Mouse (Mus musculus): ENCODE data around the gene Krtap31-1.
"Not testable (repeated sequence)": the region's sequence is repeated elsewhere in the genome, so short reads cannot be mapped to it uniquely, and the experiment has no call there.

Gene Krtap31-1

DNA sequence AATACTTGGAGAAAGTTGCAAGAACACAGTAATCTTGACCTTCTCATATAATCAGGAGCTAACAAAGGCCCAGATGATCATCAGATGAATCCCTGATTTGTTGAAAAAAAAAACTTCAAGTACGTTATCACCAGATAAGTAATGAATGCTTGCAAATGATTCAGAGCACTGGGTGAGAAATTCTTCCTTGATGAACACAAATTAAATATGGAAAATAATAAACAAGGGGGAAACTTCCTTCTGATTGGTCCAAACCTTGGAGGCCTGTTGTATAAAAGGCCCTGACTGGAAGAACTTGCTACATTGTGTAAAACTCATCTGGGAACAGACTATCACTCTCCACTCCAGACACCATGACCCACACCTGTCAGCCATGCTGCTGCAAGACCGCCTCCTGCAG is at the start of gene Krtap31-1:
Krtap31-1 (plus strand) TSS at position 301 of the 400 bp plus-strand sequence.
- no peak for DNase-seq (ENCODE audit: extremely low spot score, low read depth, low spot score)

- DNase-seq (ENCODE audit: extremely low spot score, low read depth, low spot score): no peak
These were observed 49.0 kb upstream of the Krtap31-1 start for GRCm38 (mm10) chr11:99858761-99859160.

DNA sequence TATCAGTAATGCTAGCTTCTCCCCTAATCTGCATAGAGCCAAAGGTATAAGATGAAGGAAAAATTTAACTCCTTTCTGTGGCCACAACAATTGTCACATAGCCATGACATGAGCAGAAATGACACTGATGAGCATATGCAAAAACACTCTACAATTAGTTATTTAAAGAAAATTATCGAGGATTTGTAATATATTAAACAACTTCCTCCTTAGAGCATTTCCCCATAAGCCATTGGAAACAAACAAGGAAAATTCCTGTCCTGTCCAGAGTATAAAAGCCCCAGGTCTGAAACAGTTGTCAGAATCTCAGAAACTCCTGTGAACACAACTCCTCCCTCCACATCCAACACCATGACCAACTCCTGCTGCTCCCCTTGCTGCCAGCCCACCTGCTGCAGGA is 43.5 kb upstream of the Krtap31-1 start, which contains the start of gene Gm11559:
Gm11559 (plus strand) TSS at position 301 of the 400 bp plus-strand sequence.
- DNase-seq (ENCODE audit: extremely low spot score, low read depth, low spot score): not testable (repeated sequence)

DNA sequence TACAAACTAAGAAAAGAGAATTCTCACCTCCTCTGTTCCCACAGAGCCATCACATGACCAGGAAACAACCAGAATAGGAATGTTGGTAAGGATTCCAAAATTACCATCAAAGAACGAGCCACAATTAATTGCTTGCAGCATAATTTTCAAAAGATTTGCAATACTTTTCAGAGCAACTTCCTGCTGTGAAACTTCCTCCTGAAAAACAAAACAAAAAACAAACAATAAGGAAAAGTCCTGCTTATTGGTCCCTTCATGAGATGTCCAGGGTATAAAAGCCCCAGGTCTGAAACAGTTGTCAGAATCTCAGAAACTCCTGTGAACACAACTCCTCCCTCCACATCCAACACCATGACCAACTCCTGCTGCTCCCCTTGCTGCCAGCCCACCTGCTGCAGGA is 34.6 kb upstream of the Krtap31-1 start, which contains the start of gene Krtap9-1:
Krtap9-1 (plus strand) TSS at position 301 of the 400 bp plus-strand sequence.
- DNase-seq (ENCODE audit: extremely low spot score, low read depth, low spot score): not testable (repeated sequence)

DNA sequence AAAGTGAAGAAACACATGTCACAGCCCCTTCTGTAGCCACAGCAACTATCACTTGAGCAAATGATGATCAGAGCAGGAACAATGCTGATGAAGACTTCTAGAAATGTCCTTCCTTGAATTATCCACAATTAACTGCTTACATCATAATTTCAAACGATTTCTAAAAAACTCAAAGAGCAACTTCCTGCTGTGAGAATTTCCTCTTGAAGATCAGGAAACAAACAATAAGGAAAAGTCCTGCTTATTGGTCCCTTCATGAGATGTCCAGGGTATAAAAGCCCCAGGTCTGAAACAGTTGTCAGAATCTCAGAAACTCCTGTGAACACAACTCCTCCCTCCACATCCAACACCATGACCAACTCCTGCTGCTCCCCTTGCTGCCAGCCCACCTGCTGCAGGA is 28.8 kb upstream of the Krtap31-1 start, which contains the start of gene Gm11567:
Gm11567 (plus strand) TSS at position 301 of the 400 bp plus-strand sequence.
- DNase-seq (ENCODE audit: extremely low spot score, low read depth, low spot score): not testable (repeated sequence)

GRCm38 (mm10) chr11:99914451-99914850 is 6.7 kb downstream of the Krtap31-1 start, which contains the start of gene Gm11565:
Gene Gm11565 (plus strand): TSS chr11:99914751.
- no peak for DNase-seq (ENCODE audit: extremely low spot score, low read depth, low spot score)

DNA sequence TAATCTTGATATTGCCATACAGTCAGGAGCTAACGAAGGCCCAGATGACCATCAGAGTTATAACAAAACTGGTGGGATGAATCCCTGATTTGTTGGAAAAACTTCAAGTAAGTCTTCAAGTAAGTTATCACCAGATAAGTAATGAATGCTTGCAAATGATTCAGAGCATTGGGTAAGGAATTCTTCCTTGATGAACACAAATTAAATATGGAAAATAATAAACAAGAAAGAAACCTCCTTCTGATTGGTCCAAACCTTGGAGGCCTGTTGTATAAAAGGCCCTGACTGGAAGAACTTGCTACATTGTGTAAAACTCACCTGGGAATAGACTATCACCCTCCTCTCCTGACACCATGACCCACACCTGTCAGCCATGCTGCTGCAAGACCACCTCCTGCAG is 28.3 kb downstream of the Krtap31-1 start, which contains the start of gene Krtap31-2:
Krtap31-2 (plus strand) TSS at position 301 of the 400 bp plus-strand sequence.
- no peak for DNase-seq (ENCODE audit: extremely low spot score, low read depth, low spot score)

DNA sequence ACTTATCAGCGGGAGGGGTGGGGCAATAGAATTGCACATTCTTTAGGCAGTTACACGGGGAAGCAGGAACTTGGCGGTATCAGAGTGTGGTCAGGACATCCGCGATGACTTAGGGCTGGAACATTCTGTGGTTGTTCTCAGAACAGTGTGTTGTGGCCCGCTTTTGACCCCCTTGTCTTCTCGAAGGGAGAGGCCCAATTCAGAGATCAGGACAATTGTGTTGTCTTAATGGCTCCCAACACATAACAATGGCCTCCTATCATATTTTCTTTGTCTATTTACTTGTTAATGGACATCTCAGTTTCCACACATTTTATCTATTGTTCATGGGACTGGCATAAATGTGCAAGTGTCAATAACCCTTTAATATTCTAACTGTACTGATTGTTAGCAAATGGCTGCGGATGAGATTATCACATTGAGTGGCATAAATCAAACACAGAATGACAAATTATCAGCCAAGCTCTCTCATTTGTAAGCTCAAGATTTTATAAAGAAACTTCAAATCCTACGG is 30.1 kb downstream of the Krtap31-1 start:
- DNase-seq (ENCODE audit: extremely low spot score, low read depth, low spot score): no peak

- DNase-seq (ENCODE audit: extremely low spot score, low read depth, low spot score): no peak
These were observed 40.5 kb downstream of the Krtap31-1 start, which contains the start of gene Krtap9-5 for GRCm38 (mm10) chr11:99948175-99948574. Gene Krtap9-5 (plus strand): TSS chr11:99948475.
